Mouse (Mus musculus): ENCODE results near the gene Cep97. TPM values are rescaled to one million over a fixed set of nuclear protein-coding genes. Genes with fewer than 3 reads are reported as not detected.

Cep97 gene
- 23.1 TPM for polyA plus RNA-seq (2014; fragmentation: Illumina TruSeq; extraction: RNeasy Lipid Tissue Mini Kit (QIAGEN cat#74804))

GRCm38 (mm10) chr16:55934453-55935037, at the start of gene Cep97:
Gene Cep97 (minus strand): TSS chr16:55934855.

GRCm38 (mm10) chr16:55973431-55974255, 39.0 kb upstream of the Cep97 start, which contains the start of gene Zbtb11:
Gene Zbtb11 (plus strand): TSS chr16:55973883.

GRCm38 (mm10) chr16:55966212-55966871, 31.7 kb upstream of the Cep97 start, which contains the start of gene Rpl24:
Gene Rpl24 (plus strand): TSS chr16:55966275.

GRCm38 (mm10) chr16:55894893-55895650, 39.6 kb downstream of the Cep97 start, which contains the start of gene Nxpe3:
Gene Nxpe3 (minus strand): TSS chr16:55895285.

Other genes with a start within 250 kb of the Cep97 start
- gene Nfkbiz, start 96.0 kb downstream of the Cep97 start, polyA plus RNA-seq (2014; fragmentation: Illumina TruSeq; extraction: RNeasy Lipid Tissue Mini Kit (QIAGEN cat#74804)) = 6.5 TPM
- gene Nxpe3, start 39.6 kb downstream of the Cep97 start, polyA plus RNA-seq (2014; fragmentation: Illumina TruSeq; extraction: RNeasy Lipid Tissue Mini Kit (QIAGEN cat#74804)) = 1.3 TPM
- gene Rpl24, start 31.4 kb upstream of the Cep97 start, polyA plus RNA-seq (2014; fragmentation: Illumina TruSeq; extraction: RNeasy Lipid Tissue Mini Kit (QIAGEN cat#74804)) = 824 TPM
- gene Zbtb11, start 39.0 kb upstream of the Cep97 start, polyA plus RNA-seq (2014; fragmentation: Illumina TruSeq; extraction: RNeasy Lipid Tissue Mini Kit (QIAGEN cat#74804)) = 36.2 TPM
- gene Pcnp, start 94.9 kb upstream of the Cep97 start, polyA plus RNA-seq (2014; fragmentation: Illumina TruSeq; extraction: RNeasy Lipid Tissue Mini Kit (QIAGEN cat#74804)) = 398 TPM
- 64.6 TPM for gene Trmt10c, start 103.0 kb upstream of the Cep97 start, polyA plus RNA-seq (2014; fragmentation: Illumina TruSeq; extraction: RNeasy Lipid Tissue Mini Kit (QIAGEN cat#74804))
- gene Senp7, start 113.5 kb upstream of the Cep97 start, polyA plus RNA-seq (2014; fragmentation: Illumina TruSeq; extraction: RNeasy Lipid Tissue Mini Kit (QIAGEN cat#74804)) = 65.9 TPM

Data from ovary, adult 10 weeks (tissue).